Mouse (Mus musculus) MEL (cell line): ENCODE measurements around the gene Cbln3.

Source experiments
- CTCF ChIP-seq, 3 experiments: IDR thresholded peaks in 2 of 3; conservative IDR thresholded peaks in 1 of 3; 2 replicates each; pipeline ENCODE4 v1.5.1; 2011 to 2012; ENCODE audit warnings: low read length in 3 of 3, low read depth in 2 of 3, mild to moderate bottlenecking in 2 of 3, improper control_type of control experiment in 1 of 3, inconsistent platforms in 1 of 3, mixed read lengths in 1 of 3, moderate library complexity in 1 of 3; ENCODE audit not compliant: control insufficient read depth in 1 of 3, insufficient read depth in 1 of 3, poor library complexity in 1 of 3, severe bottlenecking in 1 of 3
- SIN3A ChIP-seq: IDR thresholded peaks from 2 replicates; pipeline ENCODE4 v1.6.1; 2012; ENCODE audit warnings: low read length, improper control_type of control experiment, inconsistent platforms
- SMC3 ChIP-seq: IDR thresholded peaks from 2 replicates; pipeline ENCODE4 v1.6.1; 2011; ENCODE audit warnings: low read depth, low read length, improper control_type of control experiment
- UBTF ChIP-seq: IDR thresholded peaks from 2 replicates; pipeline ENCODE4 v1.6.1; 2012; ENCODE audit warnings: low read depth, mild to moderate bottlenecking, inconsistent platforms, low read length, improper control_type of control experiment, moderate library complexity, borderline replicate concordance; ENCODE audit not compliant: insufficient read depth

DNA sequence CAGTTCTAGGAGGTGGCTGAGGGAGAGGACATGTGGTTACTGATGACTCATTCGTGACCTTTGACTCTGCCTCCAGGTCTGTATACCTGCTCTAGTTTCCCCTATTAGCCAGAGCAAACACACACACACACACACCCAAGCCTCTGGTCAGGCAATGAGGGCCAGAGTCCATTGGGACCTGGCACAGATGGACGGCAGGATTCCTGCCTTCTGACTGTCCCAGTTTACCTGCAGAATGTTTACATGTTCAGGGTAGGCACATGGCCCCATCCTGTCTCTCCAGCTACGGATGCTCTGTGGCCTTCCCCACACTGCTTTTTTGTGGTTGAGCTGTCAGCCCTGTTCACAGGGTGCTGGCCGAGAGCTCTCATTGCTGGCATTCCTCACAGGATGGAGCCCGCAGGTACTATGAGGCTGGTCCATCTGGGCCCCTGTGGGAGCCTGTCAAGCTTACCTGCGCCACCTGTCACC lies 2.0 kb downstream of the Cbln3 start:
- TF ChIP-seq SIN3A (no peak), SMC3 (no peak), CTCF (IDR thresholded peaks at IDR 0.05 in 2 of 3, conservative IDR thresholded peaks at IDR 0.05 in 1 of 3; ENCODE audit: control insufficient read depth in 1 of 3, insufficient read depth in 1 of 3, low read depth in 2 of 3, low read length in 3 of 3, poor library complexity in 1 of 3, severe bottlenecking in 1 of 3) (no peak), UBTF (no peak)
